Mouse (Mus musculus): Measurements from ENCODE around the gene Alg1. TPM values are rescaled to one million over a fixed set of nuclear protein-coding genes. Genes with fewer than 3 reads are reported as not detected.
"Not testable (repeated sequence)": the region's sequence is repeated elsewhere in the genome, so short reads cannot be mapped to it uniquely, and the experiment has no call there.

Gene Alg1
- polyA plus RNA-seq, 1 experiment: 56.7 TPM

DNA sequence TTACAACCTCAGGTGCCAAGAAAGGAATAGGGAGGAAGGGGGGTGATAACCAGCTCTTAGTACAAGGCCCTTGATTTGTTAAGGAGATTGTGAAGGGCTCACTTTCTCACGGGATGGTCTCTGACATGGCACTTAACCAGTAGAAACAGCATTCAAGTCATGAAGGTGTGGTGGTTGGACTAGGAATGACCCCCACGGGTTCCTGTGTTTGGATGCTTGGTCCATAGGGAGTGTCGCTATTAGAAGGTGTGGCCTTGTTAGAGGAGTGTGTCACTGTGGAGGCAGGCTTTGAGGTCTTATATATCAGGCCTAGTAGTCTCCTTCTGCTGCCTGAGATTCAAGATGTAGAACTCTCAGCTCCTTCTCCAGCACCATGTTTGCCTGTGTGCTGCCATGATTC, 5.3 kb upstream of the Alg1 start:
- DNase-seq (ENCODE audit: extremely low spot score in 1 of 2, low spot score in 1 of 2): not testable (repeated sequence)

- DNase-seq (ENCODE audit: extremely low spot score in 1 of 2, low spot score in 1 of 2): no peak
These were observed 439 bp upstream of the Alg1 start for GRCm38 (mm10) chr16:5232982-5233381.

DNA sequence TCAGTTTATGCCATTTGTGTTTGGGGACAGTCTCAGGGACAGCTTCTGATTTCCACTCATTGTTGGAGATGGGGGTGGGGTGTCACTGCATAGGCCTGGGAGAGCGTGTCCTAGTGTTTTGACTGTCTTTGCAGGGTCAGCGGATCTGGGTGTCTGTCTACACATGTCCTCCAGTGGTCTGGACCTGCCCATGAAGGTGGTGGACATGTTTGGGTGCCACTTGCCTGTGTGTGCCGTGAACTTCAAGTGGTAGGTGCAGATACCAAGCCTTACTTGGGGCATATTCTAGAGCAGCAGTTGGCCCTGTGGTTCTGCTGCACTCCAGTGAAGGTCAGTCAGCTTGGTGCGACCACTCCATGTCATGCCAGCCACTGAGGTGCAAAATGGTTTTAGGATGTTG, 8.9 kb downstream of the Alg1 start:
- no peak for DNase-seq (ENCODE audit: extremely low spot score in 1 of 2, low spot score in 1 of 2)

DNA sequence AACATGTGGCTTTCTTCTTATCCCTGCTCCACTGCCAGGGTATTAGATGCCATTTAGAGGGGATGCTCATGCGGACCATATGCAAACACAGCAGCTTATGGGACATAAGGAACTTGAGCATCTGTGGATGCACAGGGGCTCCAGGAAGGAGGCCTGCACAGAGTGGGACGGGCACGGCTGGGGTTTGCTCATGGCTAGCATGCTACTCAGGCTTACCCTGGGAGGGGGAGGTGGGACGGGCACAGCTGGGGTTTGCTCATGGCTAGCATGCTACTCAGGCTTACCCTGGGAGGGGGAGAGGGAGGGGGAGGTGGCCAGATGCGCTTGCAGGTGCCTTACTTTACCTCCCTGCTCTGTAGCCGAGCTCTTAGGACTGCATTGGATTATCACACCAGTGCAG, 9.5 kb downstream of the Alg1 start:
- DNase-seq (ENCODE audit: extremely low spot score in 1 of 2, low spot score in 1 of 2): no peak

DNA sequence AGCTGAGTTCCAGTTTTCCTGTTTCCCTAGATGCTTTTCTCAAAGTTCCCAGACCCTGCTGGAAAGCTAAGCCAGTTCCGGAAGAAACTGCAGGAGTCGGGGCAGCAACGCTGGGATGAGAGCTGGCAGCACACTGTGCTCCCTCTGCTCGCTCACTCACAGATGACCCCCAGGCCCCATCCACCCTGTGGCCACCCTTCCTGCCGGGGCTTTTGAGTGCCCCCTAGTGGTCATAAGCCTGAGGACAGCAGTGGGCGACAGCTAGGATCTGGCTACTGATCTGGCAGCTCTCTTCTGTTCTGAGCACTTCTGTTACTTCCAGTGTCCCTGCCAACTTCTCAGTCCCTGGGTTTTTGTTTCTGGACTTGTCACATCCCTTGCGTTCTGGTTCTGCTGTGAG, 11.0 kb downstream of the Alg1 start:
- peak in 1 of 2 experiments; percentile 72 for DNase-seq (ENCODE audit: extremely low spot score in 1 of 2, low spot score in 1 of 2)

DNA sequence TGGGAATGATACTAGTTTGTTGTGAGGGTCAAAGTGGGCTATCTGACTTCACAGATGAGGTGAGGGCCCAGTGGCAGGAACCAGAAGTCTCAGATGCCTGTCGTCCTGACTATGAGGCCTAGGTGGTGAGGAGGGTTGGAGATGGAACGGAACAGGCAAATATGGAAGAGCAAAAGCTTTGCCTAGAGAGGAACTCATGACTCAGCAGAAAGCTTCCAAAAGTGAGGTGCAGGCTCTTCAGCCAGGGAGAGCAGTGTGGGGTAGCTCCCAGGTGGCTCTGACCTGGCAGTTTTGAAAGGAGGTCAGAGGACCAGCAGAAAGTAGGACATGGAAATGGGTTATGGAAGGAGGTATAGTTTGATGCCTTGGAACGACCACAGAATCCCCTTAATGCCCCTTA, 17.5 kb downstream of the Alg1 start:
- DNase-seq (ENCODE audit: extremely low spot score in 1 of 2, low spot score in 1 of 2): no peak

DNA sequence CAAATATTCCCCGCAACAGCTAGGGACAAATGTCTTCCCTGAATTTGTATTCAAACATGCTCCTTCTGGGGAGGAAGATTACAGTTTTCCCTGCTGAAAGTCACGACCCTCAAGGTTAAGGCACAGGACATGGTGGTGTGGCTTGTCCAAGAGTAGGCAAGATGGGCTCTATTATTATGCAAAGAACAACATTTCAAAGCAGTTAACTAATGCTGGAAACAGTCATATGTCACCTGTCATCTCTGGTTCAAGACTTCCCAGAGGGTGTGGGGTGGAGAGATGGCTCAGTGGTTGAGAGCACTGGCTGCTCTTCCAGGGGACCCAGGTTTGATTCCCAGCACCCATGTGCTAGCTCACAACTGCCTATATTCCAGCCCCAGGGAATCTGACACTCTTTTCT, 18.8 kb downstream of the Alg1 start:
- DNase-seq (ENCODE audit: extremely low spot score in 1 of 2, low spot score in 1 of 2): no peak

DNA sequence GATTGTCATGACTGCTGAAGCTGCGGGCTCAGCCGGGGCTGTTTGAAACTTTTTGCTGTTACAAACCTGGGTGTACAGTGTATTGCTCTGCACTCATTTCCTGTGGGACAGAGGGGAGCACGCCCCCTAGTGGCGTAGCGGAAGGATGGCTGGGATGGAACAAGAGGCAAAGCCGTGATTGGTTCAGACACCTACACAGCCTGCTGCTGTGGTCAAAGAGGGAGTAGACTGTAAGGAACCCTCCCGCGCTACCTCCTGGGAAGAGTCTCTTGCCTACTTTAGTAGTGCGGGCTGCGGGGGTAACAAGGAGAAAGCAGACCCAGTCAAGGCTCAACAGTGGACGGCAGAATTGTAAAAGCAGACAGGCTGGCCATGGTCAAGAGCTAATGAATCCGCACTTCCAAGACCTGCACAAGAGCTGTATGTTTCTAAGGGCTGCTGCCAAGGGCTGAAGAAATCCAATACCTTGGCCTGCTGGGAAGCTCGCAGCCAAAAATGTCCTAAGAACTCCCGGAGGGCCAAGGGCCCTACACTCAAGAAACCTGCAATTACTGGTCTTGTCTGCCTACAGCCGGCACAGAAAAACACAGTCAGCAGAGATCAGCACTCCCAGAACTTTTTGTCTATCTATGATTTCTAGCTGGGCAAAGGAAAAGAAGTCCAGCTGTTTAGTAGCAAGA, 21.1 kb downstream of the Alg1 start:
- peak in 1 of 2 experiments; percentile 62 for DNase-seq (ENCODE audit: extremely low spot score in 1 of 2, low spot score in 1 of 2)

DNA sequence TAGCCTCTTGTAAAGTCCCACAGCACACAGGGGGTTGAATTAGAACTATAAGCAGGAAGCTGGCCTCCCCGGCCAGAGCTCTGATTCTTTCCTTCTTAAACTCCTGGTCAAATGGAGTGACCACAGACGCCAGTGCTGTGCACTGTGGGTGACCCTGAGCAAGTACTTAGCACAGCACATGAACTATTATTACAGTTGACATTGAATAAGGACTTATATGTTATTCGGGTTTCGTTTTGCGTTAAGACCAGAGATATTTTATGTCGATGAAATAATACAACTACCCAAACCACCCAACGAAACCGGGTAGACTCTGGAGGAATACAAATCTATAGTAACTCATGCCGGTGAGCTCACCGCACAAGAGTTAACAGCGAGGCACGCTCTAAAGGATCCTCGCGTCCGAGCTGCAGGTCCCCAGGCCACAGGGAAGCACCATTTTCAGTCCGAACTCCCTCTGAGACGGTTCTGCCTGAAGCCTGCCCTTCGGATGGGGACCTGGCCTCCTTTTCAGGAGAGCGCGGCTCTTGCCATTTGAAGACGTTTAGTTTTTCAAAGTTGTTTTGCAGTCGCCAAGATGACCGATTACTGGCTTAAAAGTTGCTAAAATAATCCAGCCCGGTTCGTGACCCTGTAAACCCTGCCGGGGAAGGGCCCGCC, 21.8 kb downstream of the Alg1 start:
- DNase-seq (ENCODE audit: extremely low spot score in 1 of 2, low spot score in 1 of 2): no peak

DNA sequence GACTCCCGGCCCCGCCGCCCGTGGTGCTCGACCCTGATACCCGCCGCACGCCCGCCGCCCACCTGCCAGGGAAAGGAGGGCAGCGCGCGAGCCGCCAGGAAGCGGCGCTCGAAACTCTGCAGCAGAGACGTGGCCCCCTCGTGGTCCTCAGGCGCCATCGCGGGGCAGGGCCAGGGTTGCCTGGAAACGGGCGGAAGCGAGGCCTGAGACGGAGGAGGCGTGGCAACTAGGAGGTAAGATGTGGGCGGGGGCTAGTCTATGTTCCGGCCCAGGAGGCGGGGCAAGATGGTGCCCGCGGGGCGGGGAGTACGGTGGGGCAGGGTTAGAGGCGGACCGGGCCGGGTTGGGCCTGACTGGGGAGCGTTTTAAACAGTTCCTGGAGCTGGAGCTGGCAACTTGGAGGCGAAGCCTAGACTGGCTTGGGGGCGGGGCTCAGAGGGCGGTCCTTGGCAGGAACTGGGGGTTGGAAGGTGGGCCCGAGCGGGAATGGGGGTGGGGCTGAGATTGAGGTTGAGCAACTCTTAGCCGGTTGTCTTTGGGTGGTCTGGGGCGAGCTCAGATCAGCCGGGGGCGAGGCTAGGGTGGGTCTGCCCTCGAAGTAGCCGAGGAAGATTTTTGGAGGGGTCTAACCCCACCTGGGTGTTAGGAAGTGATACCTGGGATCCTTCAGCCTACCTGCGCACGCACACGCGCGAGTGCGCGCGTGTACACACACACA, 22.5 kb downstream of the Alg1 start, which contains the start of gene Eef2kmt:
Gene Eef2kmt (minus strand): TSS at position 205 of the 718 bp plus-strand sequence.
- peak; percentile 95 to 98 for DNase-seq (ENCODE audit: extremely low spot score in 1 of 2, low spot score in 1 of 2)

DNA sequence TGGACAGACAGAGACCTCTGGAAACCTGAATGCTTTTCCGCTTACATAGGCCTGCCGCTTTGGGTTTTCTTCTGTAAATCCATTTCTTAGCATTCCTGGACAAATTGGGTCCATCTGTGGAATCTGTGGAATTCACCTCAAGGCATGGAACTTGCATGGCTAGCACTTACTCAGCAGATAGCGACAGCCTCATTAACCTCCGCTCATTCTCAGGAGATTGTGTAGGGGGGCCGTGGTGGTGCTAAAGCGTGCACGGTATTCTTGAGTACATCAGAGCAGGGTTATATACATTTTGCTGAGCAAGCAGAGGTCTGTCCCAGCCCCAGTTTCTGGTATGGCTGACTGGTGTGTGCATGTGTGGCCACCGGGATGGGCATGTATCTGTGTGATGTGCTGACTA, 29.7 kb downstream of the Alg1 start:
- no peak for DNase-seq (ENCODE audit: extremely low spot score in 1 of 2, low spot score in 1 of 2)

DNA sequence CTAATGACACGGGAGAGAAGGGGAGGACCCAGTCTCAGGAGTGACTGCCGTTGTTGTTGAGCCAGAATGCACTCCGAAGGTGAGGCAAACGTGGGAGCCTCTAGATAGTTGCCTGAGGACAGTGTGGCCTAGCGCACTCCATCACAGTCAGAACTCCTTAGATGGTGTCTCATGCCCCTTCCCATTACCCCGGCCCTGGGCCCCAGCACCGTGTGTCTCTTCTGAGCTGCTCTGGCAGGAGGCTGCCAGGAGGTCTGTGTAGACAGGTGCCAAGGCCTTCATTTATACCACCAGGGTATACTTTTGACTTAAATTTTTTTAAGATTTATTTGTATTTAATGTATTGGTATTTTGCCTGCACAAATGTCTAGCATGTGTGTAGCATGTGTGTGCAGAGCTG, 30.5 kb downstream of the Alg1 start:
- DNase-seq (ENCODE audit: extremely low spot score in 1 of 2, low spot score in 1 of 2): no peak

- DNase-seq (ENCODE audit: extremely low spot score in 1 of 2, low spot score in 1 of 2): no peak
These were observed 38.1 kb downstream of the Alg1 start for GRCm38 (mm10) chr16:5271411-5272035.

- no peak for DNase-seq (ENCODE audit: extremely low spot score in 1 of 2, low spot score in 1 of 2)
These were observed 39.0 kb downstream of the Alg1 start for GRCm38 (mm10) chr16:5272371-5272770.

DNA sequence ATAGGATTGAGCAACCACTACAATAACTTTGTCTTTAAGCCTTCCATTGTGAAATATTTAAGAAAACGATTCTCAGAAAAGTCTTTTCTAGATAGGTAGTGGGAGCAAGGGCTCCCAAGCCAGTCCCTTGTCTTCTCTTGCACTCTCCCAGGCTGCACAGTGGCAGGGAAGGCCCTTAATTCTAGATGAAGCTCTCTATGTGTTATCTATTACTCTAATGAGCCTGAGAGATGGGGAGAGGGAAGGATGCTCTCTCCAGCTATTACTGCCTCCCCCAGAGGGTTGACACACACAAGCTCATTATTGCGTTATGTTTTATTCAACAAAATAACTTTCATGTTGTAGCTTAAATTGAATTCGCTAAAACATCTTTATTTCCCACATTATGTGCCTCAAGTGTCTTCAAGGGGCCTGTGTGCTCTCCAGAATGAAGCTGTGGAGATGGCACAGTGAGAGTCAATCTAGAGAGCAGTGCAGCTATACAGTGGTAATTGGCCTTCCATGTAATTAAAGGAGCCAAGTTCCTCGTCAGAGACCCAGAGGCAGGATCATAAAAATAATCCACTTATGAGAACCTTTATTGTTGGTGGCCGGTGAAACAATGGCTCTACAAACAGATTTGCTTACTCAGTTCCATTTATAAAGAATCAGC, 46.3 kb downstream of the Alg1 start:
- DNase-seq (ENCODE audit: extremely low spot score in 1 of 2, low spot score in 1 of 2): no peak

GRCm38 (mm10) chr16:5282686-5283085, 49.3 kb downstream of the Alg1 start:
- DNase-seq (ENCODE audit: extremely low spot score in 1 of 2, low spot score in 1 of 2): no peak

DNA sequence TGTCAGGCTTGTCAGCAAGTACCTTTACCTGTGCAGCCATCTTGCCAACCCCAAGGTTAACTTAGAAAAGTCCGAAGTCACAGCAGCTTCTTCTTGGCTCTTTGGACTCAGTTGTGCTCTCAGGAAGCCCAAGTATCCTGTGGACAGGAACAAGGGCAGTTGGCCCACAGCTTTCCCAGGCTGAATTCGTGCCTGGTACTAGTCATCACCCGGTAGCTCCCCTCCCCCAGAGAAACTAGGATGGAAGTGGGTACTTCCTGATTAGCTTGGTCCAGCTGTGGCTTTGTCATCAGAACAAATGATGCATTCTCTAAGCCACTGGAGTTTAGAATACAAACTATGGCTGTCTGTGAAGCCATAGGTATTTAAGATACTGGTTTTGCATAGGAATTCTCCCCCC, 52.0 kb downstream of the Alg1 start:
- no peak for DNase-seq (ENCODE audit: extremely low spot score in 1 of 2, low spot score in 1 of 2)

All from frontal cortex, adult 2 months (tissue).